Mouse (Mus musculus) urinary bladder, adult 18-20 months (tissue): ENCODE measurements at regions not wholly inside any gene's neighbourhood (a gene's known extent, or its start where the extent isn't known, plus 50 kb on each side); places are given as distances from the start of the nearest gene placed in this dataset.

ENCODE experiments used
- DNase-seq, 2 experiments: peaks; one replicate each; pipeline ENCODE4 v3.0.0; 2022; ENCODE audit warnings: low spot score in 2 of 2, mixed read lengths in 2 of 2

- peak in 1 of 2 experiments; percentile 13 for DNase-seq
These were observed 56.4 kb upstream of the Ddhd1 start for GRCm38 (mm10) chr14:45714311-45714710.

GRCm38 (mm10) chr14:45714786-45715185 is 56.8 kb upstream of the Ddhd1 start:
- no peak for DNase-seq

GRCm38 (mm10) chr14:45716100-45716499 is 58.2 kb upstream of the Ddhd1 start:
- no peak for DNase-seq

DNA sequence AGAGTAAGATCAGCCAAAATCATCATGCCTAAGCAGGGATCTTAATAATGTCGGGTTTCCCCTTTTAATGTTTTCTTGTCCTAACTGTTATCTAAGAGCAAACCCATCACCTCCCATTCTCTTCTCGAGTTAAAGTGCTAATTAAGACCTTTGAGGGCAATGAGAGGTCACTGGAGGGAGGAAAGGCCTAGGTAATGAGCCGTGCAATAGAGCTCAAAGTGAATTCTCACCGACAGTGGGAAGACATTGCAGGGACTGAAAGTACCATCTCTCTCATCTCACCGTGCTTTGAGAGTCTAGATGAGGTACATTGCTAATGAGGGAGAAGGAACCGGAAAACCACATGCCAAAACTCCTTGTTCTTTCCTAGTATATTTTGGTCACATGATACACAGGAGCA is 64.9 kb upstream of the Ddhd1 start:
- DNase-seq, result no peak

DNA sequence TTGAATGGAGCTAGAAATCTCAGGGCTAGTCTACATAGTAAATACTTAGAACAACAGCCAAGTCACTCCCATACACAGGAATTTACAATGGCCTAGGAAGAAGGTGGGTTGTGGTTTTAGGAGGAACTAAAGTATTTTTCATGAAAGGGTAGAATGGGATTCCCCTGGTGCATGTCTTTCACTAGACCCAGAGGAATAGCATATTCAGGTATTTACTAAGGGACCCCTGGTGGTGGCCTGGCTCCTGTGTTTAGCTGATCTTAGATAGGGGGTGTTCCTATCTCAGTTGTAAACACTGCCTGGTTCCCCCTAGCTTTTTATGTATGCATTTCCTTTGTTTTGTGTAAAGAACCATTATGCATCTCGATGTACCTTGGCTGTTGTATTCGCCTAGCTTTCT is 66.4 kb upstream of the Ddhd1 start:
- DNase-seq, result no peak

DNA sequence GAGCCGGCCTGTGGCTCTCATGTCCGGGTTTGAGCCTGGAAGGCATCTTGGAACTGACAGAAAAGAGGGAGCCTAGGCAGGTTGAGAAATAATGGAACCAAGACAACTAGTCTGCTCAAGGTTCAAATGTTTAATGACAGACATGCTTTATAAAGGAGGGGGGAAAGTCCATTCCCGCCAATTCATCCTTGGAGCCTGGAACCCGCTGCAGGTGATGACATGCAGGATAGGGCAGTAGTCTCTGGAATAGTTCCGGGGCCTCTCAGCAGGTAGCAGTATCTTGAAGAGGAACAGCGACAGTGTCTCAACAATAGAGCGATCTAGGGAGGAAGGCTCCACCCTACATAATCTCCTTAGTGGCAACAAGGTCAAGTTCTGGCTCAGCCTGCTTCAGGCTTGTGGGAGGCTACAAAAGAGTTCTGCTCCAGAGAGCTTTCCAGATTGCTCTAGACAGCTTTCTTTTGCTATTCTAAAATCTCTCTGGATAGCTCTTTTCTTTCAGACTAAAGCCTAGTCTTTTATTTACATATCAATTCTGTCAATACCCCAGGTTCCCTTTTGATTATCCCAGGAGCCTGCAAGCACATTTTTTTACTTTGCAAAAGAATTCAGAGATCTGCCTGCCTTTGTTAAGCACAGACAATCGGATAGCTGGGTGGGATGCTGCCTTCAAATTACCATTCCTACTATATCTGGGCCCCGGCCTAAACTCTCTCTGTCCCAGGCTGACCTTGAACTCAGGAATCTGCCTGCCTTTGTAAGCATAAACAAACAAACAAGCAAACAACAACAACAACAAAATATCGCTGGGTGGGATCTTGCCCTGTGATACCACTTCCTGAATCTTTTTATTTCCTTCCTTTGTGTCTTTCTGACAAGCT is 76.8 kb upstream of the Ddhd1 start:
- DNase-seq, result no peak

DNA sequence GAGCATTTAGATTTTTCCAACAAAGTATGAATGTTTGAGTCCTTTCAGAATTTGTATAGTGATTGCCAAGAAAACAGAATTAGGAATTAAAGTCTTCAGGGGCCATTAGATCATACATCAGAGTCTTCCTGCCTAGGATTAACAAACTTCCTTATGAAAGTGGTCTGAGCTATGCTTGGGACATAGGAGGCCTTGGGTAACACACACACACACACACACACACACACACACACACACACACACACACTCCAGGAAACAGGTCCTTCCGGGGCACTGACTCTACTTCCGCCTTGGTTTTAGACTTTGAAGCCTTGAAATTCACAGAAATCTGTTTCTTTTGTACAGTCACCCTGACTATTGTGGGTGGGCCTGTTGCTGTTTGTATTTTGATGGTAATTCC is 80.0 kb upstream of the Ddhd1 start:
- no peak for DNase-seq

- no peak for DNase-seq
These were observed 81.7 kb upstream of the Ddhd1 start for GRCm38 (mm10) chr14:45739638-45740037.

DNA sequence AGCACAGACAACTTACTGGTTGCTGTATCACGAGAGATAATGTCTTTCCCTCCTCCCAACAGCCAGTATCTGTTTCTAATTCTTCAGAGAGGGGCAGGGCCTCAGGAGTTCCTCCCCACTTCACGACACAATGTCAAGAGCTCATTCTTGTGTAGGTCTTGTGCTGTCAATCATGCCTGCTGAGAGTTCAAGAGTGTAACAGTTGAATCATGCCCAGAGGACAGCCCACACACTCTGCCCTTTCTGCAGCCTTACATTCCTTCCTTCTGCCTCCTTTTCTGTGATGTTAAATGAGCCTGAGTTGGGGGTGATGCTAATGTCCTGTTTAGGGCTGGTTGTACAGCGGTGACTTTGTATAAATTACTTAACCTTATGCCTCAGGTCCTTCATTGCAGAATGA is 82.7 kb upstream of the Ddhd1 start:
- no peak for DNase-seq

DNA sequence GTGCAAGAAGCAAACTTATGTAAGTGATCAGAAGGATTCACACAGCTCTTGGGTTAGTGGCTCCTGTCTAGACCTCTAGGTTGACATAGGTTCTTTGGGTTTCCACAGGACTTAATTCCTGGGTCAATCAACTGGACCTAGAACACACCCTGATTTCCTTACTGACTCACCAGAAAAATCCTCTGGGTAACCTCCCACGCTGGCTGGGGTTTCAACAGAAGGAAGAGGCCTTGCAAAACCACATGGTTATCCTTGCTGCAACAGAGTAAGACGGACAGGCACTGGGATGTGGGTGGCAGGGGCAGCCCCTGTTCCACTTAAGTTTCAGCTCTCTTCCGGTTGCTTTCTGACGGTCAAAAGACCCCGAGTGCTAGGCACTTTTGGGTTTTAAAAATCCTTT is 88.2 kb upstream of the Ddhd1 start:
- no peak for DNase-seq

GRCm38 (mm10) chr14:45757376-45757775 is 99.4 kb upstream of the Ddhd1 start:
- no peak for DNase-seq

DNA sequence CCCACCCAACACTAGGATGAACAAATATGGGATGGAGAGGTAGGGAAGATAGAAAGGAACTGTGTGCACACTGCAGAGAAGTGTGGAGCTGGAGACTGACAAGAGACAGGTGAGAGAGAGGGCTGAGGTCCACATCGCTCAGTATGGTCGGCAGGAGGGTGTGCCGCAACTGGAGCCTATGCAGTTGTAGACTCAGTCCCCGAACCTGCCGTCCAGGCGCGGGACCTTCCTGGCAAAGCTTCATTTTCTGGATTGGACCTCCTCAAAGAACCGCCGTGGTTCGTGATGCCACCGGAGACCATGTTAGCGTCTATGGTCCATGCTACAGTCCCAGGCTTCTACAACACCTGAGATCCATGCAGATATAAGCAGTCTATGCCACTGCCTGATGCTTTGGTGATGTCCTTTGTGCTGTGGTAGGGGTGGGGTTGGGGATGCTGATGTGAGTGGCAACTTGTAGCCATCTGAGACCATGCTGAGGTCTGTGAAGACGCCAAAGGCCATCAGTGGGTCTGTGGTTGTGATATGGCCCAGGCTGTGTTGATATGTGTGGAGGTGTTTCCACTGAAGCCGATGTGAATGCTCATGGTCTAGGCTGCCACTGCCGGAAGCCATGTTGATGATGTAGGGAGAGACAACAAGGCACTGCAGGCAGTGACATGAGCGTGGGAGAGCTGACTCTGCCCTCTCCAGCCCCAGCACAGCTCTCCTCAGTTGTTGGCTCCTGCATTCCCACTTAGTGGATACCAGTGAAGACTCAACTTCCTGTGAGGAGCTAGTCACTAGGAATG is 103.1 kb upstream of the Ddhd1 start:
- DNase-seq, result no peak

GRCm38 (mm10) chr14:45764231-45764630 is 106.3 kb upstream of the Ddhd1 start:
- no peak for DNase-seq

DNA sequence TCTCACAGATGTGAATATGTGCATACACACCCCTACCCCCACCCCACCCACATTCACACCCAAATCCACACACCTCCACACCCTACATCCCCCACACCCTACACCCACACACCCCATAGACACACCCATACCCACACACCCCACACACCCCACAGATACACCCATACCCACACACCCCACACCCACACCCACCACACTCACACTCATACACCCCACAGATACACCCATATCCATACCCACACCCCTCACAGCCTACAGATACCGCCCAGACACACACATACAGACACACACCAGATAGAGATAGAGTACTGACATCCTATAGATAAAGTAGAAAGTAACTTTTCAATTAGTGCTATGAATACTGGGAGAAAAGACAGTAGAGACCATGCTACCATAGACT is 108.6 kb upstream of the Ddhd1 start:
- no peak for DNase-seq

GRCm38 (mm10) chr14:45772665-45773277 is 114.8 kb upstream of the Ddhd1 start:
- peak; percentile 24 to 28 for DNase-seq

DNA sequence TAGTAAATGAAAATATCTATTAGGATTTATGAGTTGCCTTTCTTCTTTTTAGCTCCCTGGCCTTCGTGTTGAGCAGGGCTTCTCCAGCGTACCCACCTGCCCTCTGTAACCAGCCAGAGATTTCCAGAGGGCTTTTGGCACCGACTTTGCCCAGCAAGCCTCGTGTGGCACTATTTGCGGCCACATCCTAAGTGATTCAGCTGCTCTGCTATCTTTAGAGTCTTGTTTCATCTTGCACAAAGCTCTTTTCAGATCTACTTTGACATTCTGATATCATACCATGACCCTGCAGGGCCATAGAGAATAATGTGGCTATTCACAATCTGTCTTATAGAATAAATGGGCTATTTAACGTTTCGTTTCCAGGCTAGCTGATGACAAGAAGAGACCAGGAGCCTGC is 115.4 kb upstream of the Ddhd1 start:
- DNase-seq, result no peak

GRCm38 (mm10) chr14:45781850-45782249 is 123.9 kb upstream of the Ddhd1 start:
- DNase-seq, result no peak

- DNase-seq, result no peak
These were observed 137.0 kb upstream of the Ddhd1 start for GRCm38 (mm10) chr14:45794980-45795379.

GRCm38 (mm10) chr14:45796665-45797319 is 138.8 kb upstream of the Ddhd1 start:
- DNase-seq, result no peak

GRCm38 (mm10) chr14:45797320-45797696 is 139.4 kb upstream of the Ddhd1 start:
- no peak for DNase-seq

DNA sequence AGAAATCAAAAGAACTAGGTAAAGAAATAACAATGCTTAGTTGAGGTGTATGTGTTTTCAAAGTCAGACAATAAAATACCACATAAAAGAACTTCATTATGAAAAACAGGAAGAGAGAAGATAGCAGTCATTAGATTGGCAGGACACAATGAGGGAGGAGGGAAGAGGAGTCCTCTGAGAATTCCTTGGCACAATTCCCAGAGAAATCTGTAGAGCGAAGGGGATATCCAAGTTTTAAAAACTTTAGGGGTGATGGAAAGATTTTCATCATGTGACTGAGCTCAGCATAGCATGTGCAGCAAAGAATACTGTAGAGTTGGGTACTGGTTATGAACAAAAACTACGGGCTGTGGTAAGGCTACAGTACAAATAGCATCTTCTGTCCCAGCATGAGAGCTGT is 141.3 kb upstream of the Ddhd1 start:
- DNase-seq, result no peak

- DNase-seq, result no peak
These were observed 148.0 kb upstream of the Ddhd1 start for GRCm38 (mm10) chr14:45805950-45806349.
